Comparison of ENCODE assay signal across 21 mouse cellular contexts in the genomic region with DNA sequence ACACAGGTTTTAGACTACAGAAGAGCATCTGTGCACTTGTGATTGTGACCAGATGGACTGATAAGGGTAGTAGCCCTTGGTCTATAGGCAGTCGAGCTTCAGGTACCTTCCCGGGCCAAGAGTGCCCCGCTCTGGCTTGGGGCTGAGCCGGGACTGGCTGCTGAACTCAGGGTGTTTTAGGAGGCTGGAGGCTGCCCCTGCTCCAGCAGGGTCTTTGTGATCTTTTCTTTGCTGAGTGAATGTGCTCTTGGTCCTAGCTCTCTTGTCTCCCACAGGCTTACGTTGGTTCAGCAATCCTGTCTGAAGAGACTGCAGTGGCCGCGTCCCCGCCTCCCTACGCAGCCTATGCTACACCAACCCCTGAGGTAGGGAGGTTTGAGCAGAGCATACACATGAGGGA. TPM values are rescaled to one million over a fixed set of nuclear protein-coding genes. Genes with fewer than 3 reads are reported as not detected.
DNase-seq lines count a peak whose midpoint lies in the region; ATAC-seq and TF ChIP-seq lines count a peak whose summit lies in the region.
"Had no signal": no experiment of that assay in that cellular context is flagged by ENCODE, and none has a peak within 500 bp of the region (broad histone marks: within the 10 kb centered on the region; RNA-seq: fewer than 3 reads in every experiment).

No protein-coding gene starts in this region.

- 91% methylated on average over 9 of the region's 9 CpGs for WGBS in heart, embryonic 10.5 days
- 92% methylated on average over 9 of the region's 9 CpGs for WGBS in heart, adult 2 months
- 88% methylated on average over 9 of the region's 9 CpGs for WGBS in liver, embryonic 11.5 days
- 85% methylated on average over 9 of the region's 9 CpGs for WGBS in liver, embryonic 12.5 days (ENCODE audit: insufficient replicate concordance)

- no peak overlapping the region for H3K4me2 ChIP-seq in liver, embryonic 11.5 days
- no peak overlapping the region for H3K4me2 ChIP-seq in liver, embryonic 12.5 days
- H3K4me2 ChIP-seq: embryonic facial prominence, embryonic 13.5 days; embryonic facial prominence, embryonic 15.5 days; forebrain, embryonic 12.5 days had no signal

- no peak for ATAC-seq in liver, embryonic 11.5 days (replicated peaks; ENCODE audit: low FRiP score)
- ATAC-seq in liver, embryonic 12.5 days, result no peak
- ATAC-seq: forebrain, embryonic 14.5 days; forebrain, embryonic 16.5 days had no signal

- no peaks in the 10 kb centered on the region for H3K79me2 ChIP-seq in heart, adult 2 months (replicated peaks; ENCODE audit: control insufficient read depth, insufficient read depth, low read length)

- H3K9me3 ChIP-seq in heart, embryonic 10.5 days, result no peaks in the 10 kb centered on the region
- no peaks in the 10 kb centered on the region for H3K9me3 ChIP-seq in liver, embryonic 11.5 days (ENCODE audit: control insufficient read depth, low read length)
- H3K9me3 ChIP-seq in liver, embryonic 12.5 days (replicated peaks), result no peaks in the 10 kb centered on the region
- H3K9me3 ChIP-seq: embryonic facial prominence, embryonic 13.5 days; embryonic facial prominence, embryonic 15.5 days; forebrain, embryonic 10.5 days; forebrain, embryonic 12.5 days had no signal

- H3K36me3 ChIP-seq in heart, embryonic 10.5 days, result peaks cover 45% of the 10 kb centered on the region
- H3K36me3 ChIP-seq in heart, adult 2 months (ENCODE audit: control insufficient read depth, insufficient read depth, low read length), result no peaks in the 10 kb centered on the region
- H3K36me3 ChIP-seq in liver, embryonic 11.5 days (ENCODE audit: control insufficient read depth, insufficient read depth, low read length), result peaks cover 5% of the 10 kb centered on the region; the same call in 1 of the 2 replicates
- H3K36me3 ChIP-seq in liver, embryonic 12.5 days, result peaks cover 31% of the 10 kb centered on the region

- H3K27ac ChIP-seq in heart, embryonic 10.5 days, result no peak overlapping the region
- no peak overlapping the region for H3K27ac ChIP-seq in heart, adult 2 months
- H3K27ac ChIP-seq in liver, embryonic 11.5 days (ENCODE audit: low read depth, low read length), result no peak overlapping the region
- no peak overlapping the region for H3K27ac ChIP-seq in liver, embryonic 12.5 days
- H3K27ac ChIP-seq: embryonic facial prominence, embryonic 13.5 days; embryonic facial prominence, embryonic 15.5 days; forebrain, embryonic 10.5 days; forebrain, embryonic 12.5 days had no signal

- intact Hi-C loops in heart, adult 2 months (cut with DNase I), result loop anchor here (2.0 to 5.0 kb wide), 2 partner anchors 54 to 127 kb away; no protein-coding TSS in a partner anchor

- H3K4me1 ChIP-seq in heart, embryonic 10.5 days, result peaks cover 20% of the 10 kb centered on the region
- H3K4me1 ChIP-seq in heart, adult 2 months (ENCODE audit: control insufficient read depth, insufficient read depth, low read length), result no peaks in the 10 kb centered on the region
- no peaks in the 10 kb centered on the region for H3K4me1 ChIP-seq in liver, embryonic 11.5 days (replicated peaks; ENCODE audit: control insufficient read depth, insufficient read depth, low read length)
- peaks cover 7% of the 10 kb centered on the region; the same call in 1 of the 2 replicates for H3K4me1 ChIP-seq in liver, embryonic 12.5 days
- H3K4me1 ChIP-seq: embryonic facial prominence, embryonic 13.5 days; embryonic facial prominence, embryonic 15.5 days; forebrain, embryonic 10.5 days; forebrain, embryonic 12.5 days had no signal

- no peak overlapping the region for H3K4me3 ChIP-seq in heart, embryonic 10.5 days
- no peak overlapping the region for H3K4me3 ChIP-seq in heart, adult 2 months
- H3K4me3 ChIP-seq in liver, embryonic 11.5 days (ENCODE audit: low read depth, low read length), result no peak overlapping the region
- H3K4me3 ChIP-seq in liver, embryonic 12.5 days, result no peak overlapping the region
- H3K4me3 ChIP-seq: embryonic facial prominence, embryonic 13.5 days; embryonic facial prominence, embryonic 15.5 days; erythroblast, embryonic 14.5 days; forebrain, embryonic 10.5 days; forebrain, embryonic 12.5 days had no signal

- no peaks in the 10 kb centered on the region for H3K27me3 ChIP-seq in heart, embryonic 10.5 days (ENCODE audit: insufficient read depth, poor library complexity, severe bottlenecking)
- no peaks in the 10 kb centered on the region for H3K27me3 ChIP-seq in heart, adult 2 months (ENCODE audit: control insufficient read depth, insufficient read depth, low read length)
- H3K27me3 ChIP-seq in liver, embryonic 11.5 days (replicated peaks; ENCODE audit: control insufficient read depth, insufficient read depth, low read length), result no peaks in the 10 kb centered on the region
- H3K27me3 ChIP-seq in liver, embryonic 12.5 days (replicated peaks), result no peaks in the 10 kb centered on the region
- H3K27me3 ChIP-seq: embryonic facial prominence, embryonic 13.5 days; embryonic facial prominence, embryonic 15.5 days; forebrain, embryonic 12.5 days had no signal

- no peak overlapping the region for H3K9ac ChIP-seq in heart, adult 2 months (ENCODE audit: low read depth, low read length)
- H3K9ac ChIP-seq in liver, embryonic 11.5 days (ENCODE audit: low read depth, low read length), result no peak overlapping the region
- no peak overlapping the region for H3K9ac ChIP-seq in liver, embryonic 12.5 days
- H3K9ac ChIP-seq: embryonic facial prominence, embryonic 13.5 days; embryonic facial prominence, embryonic 15.5 days; forebrain, embryonic 12.5 days had no signal

- TF ChIP-seq POLR2A in heart, adult 2 months (IDR thresholded peaks at IDR 0.05; ENCODE audit: insufficient read depth, low read depth, low read length), result no peak

- TF ChIP-seq CTCF in heart, adult 2 months (IDR thresholded peaks at IDR 0.05), result no peak

- no peak for TF ChIP-seq EP300 in heart, adult 2 months (IDR thresholded peaks at IDR 0.05; ENCODE audit: insufficient read depth, low read depth, low read length)

- DNase-seq in embryo, embryonic 10 days (ENCODE audit: low spot score), result peak; percentile 2
- no peak for DNase-seq in embryo, embryonic 11 days
- peak; percentile 55 for DNase-seq in heart, embryonic 10.5 days (ENCODE audit: low spot score)
- no peak for DNase-seq in heart, adult 2 months
- peak; percentile 24 for DNase-seq in liver, embryonic 11.5 days (ENCODE audit: low spot score)
- DNase-seq: adrenal gland, adult 8-10 months; adrenal gland, postnatal 25 days; cerebellum, adult 11 months; cerebellum, adult 18-20 months; cerebellum, adult 8-10 months; cerebellum, adult 9-11 months; cerebellum, postnatal 14 days; cerebellum, postnatal 36 days had no signal

RNA-seq across cellular contexts. Expression of a gene that starts 16.1 kb away (rescaled TPM):
- polyA plus RNA-seq in heart, embryonic 10.5 days (2016; fragmentation: Nextera tagmentation; extraction: Ambion mirVana), result 37.8 and 65.1 TPM in 2 replicates
- total RNA-seq in heart, adult 2 months (2021), result 100 to 1,000 TPM; 102 to 117 TPM
- 72.7 and 108 TPM in 2 replicates for polyA plus RNA-seq in heart, adult 2 months (2012; rRNA removed)
- 18.0 and 19.5 TPM in 2 replicates for polyA plus RNA-seq in liver, embryonic 11.5 days (2014; fragmentation: Nextera tagmentation; extraction: Ambion mirVana)
- 12.5 and 13.3 TPM in 2 replicates for polyA plus RNA-seq in liver, embryonic 12.5 days (2016; fragmentation: Nextera tagmentation; extraction: Ambion mirVana)

RNA-seq across cellular contexts. Expression of a gene that starts 23.0 kb away (rescaled TPM):
- 66.7 and 73.6 TPM in 2 replicates for polyA plus RNA-seq in heart, embryonic 10.5 days (2016; fragmentation: Nextera tagmentation; extraction: Ambion mirVana)
- total RNA-seq in heart, adult 2 months (2021), result 10 to 100 TPM; 47.6 to 50.6 TPM
- 148 and 155 TPM in 2 replicates for polyA plus RNA-seq in heart, adult 2 months (2012; rRNA removed)
- 54.5 and 56.3 TPM in 2 replicates for polyA plus RNA-seq in liver, embryonic 11.5 days (2014; fragmentation: Nextera tagmentation; extraction: Ambion mirVana)
- 32.6 and 35.1 TPM in 2 replicates for polyA plus RNA-seq in liver, embryonic 12.5 days (2016; fragmentation: Nextera tagmentation; extraction: Ambion mirVana)

Comparison
In these comparisons a context has a peak if more than half of its experiments do, and no peak if none do; other contexts are left out.
1. DNase-seq: peak in embryo, embryonic 10 days (single experiment), heart, embryonic 10.5 days (single experiment) and liver, embryonic 11.5 days (single experiment); none in embryo, embryonic 11 days (single experiment) and heart, adult 2 months (0 of 2).